In the genomic region with DNA sequence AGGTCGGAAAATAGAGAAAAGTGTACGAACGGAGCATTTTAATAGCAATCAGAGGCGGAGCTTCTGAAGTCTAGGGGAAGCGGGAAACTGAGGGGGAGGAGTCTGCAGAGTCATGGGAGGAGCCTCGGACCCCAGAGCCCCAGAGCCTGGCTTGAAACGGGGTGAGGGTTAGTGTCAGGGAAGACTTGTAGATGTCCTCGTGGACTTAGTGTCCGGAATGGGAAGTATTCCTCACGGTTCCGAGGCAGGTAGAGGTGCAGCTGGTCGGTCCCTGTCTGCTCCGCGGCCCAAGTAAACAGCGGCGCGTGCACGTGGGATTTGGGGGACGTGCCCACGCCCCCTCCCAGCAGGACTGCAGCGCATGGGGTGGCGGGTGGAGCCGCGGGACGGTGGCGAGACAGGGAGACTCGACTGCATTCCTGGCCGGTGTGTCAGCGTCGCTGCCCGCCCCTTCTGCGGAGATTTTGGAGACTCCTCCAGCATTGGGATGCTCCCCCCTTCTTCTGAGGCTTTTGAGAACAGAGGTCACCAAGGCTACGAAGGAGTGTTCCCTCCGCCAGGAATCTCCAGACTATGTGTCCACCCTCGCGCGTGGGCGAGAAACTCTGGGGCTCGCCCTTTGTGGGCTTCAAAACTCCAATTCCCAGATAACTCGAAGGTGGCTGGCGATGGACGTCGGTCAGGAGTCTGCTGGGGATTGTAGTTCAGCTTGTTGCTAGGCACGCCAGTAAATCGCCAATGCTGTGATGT, we compare ENCODE assay signal across 8 mouse cellular contexts. TPM values are rescaled to one million over a fixed set of nuclear protein-coding genes. Genes with fewer than 3 reads are reported as not detected.
A peak's percentile ranks its signal among the peaks of the same experiment; 100 is the strongest.
DNase-seq lines count a peak whose midpoint lies in the region; ATAC-seq and TF ChIP-seq lines count a peak whose summit lies in the region.

No protein-coding gene starts in this region.

- peaks cover 24% of the 10 kb centered on the region for H3K36me3 ChIP-seq in embryonic facial prominence, embryonic 12.5 days
- peaks cover 19% of the 10 kb centered on the region; the same call in 1 of the 2 replicates for H3K36me3 ChIP-seq in intestine, postnatal 0 days (ENCODE audit: control insufficient read depth, insufficient read depth)
- peaks cover 28% of the 10 kb centered on the region for H3K36me3 ChIP-seq in limb, embryonic 12.5 days
- H3K36me3 ChIP-seq in midbrain, embryonic 12.5 days: peaks cover 21% of the 10 kb centered on the region
- no peaks in the 10 kb centered on the region for H3K36me3 ChIP-seq in splenic B cell, adult 2 months (ENCODE audit: control insufficient read depth, insufficient read depth, low read length, poor library complexity, severe bottlenecking)

- H3K27ac ChIP-seq in embryonic facial prominence, embryonic 12.5 days: no peak overlapping the region
- no peak overlapping the region for H3K27ac ChIP-seq in intestine, postnatal 0 days (ENCODE audit: low read depth, low read length)
- H3K27ac ChIP-seq in limb, embryonic 12.5 days: peak overlapping the region; percentile 50; the same call in 1 of the 2 replicates
- H3K27ac ChIP-seq in midbrain, embryonic 12.5 days (replicated peaks): peak overlapping the region; percentile 52; the same call in 1 of the 2 replicates

- WGBS in embryonic facial prominence, embryonic 12.5 days: under 1% methylated on average over 45 of the region's 45 CpGs
- under 1% methylated on average over 45 of the region's 45 CpGs for WGBS in intestine, postnatal 0 days
- under 1% methylated on average over 45 of the region's 45 CpGs for WGBS in limb, embryonic 12.5 days
- WGBS in midbrain, embryonic 12.5 days: under 1% methylated on average over 45 of the region's 45 CpGs

- peak overlapping the region; percentile 89 for H3K4me2 ChIP-seq in embryonic facial prominence, embryonic 12.5 days (replicated peaks)
- peak overlapping the region; percentile 96 for H3K4me2 ChIP-seq in intestine, postnatal 0 days (replicated peaks; ENCODE audit: low read depth)
- H3K4me2 ChIP-seq in limb, embryonic 12.5 days: peak overlapping the region; percentile 98
- peak overlapping the region; percentile 95 for H3K4me2 ChIP-seq in midbrain, embryonic 12.5 days (replicated peaks)

- no peak for TF ChIP-seq CTCF in intestine, postnatal 0 days (IDR thresholded peaks at IDR 0.05; ENCODE audit: low read depth)

- peak overlapping the region; percentile 51 for H3K9ac ChIP-seq in embryonic facial prominence, embryonic 12.5 days
- peak overlapping the region; percentile 34; the same call in 1 of the 2 replicates for H3K9ac ChIP-seq in intestine, postnatal 0 days (ENCODE audit: low read depth, low read length)
- peak overlapping the region; percentile 68 for H3K9ac ChIP-seq in limb, embryonic 12.5 days (replicated peaks)
- peak overlapping the region; percentile 68 for H3K9ac ChIP-seq in midbrain, embryonic 12.5 days (replicated peaks)

- 0 out of 2 replicates have a peak, but pooled peaks have one; percentile 22 for ATAC-seq in embryonic facial prominence, embryonic 12.5 days (ENCODE audit: insufficient number of reproducible peaks, insufficient read depth, low FRiP score, low TSS enrichment)
- ATAC-seq in intestine, postnatal 0 days: peak; percentile 37
- ATAC-seq in limb, embryonic 12.5 days (ENCODE audit: insufficient number of reproducible peaks, insufficient read depth, low FRiP score, low TSS enrichment, low read depth): peak; percentile 65
- ATAC-seq in midbrain, embryonic 12.5 days (ENCODE audit: low FRiP score, low read depth): peak; percentile 71

- peaks cover 28% of the 10 kb centered on the region for H3K4me1 ChIP-seq in embryonic facial prominence, embryonic 12.5 days
- H3K4me1 ChIP-seq in intestine, postnatal 0 days (replicated peaks; ENCODE audit: control insufficient read depth, insufficient read depth, low read length): 0 out of 2 replicates have a peak, but pooled peaks cover 9% of the 10 kb centered on the region
- peaks cover 21% of the 10 kb centered on the region for H3K4me1 ChIP-seq in limb, embryonic 12.5 days (replicated peaks)
- H3K4me1 ChIP-seq in midbrain, embryonic 12.5 days: peaks cover 39% of the 10 kb centered on the region

- peaks cover 15% of the 10 kb centered on the region for H3K27me3 ChIP-seq in embryonic facial prominence, embryonic 12.5 days
- no peaks in the 10 kb centered on the region for H3K27me3 ChIP-seq in intestine, postnatal 0 days (replicated peaks; ENCODE audit: control insufficient read depth, insufficient read depth, low read length)
- peaks cover 16% of the 10 kb centered on the region for H3K27me3 ChIP-seq in limb, embryonic 12.5 days
- peaks cover 20% of the 10 kb centered on the region for H3K27me3 ChIP-seq in midbrain, embryonic 12.5 days
- H3K27me3 ChIP-seq in splenic B cell, adult 2 months (ENCODE audit: control insufficient read depth, insufficient read depth, low read length, poor library complexity, severe bottlenecking): no peaks in the 10 kb centered on the region

- peak; percentile 71 for DNase-seq in 416B (ENCODE audit: low read depth)
- peak; percentile 77 for DNase-seq in adrenal gland, postnatal 25 days
- DNase-seq in heart, adult 11 months: peak; percentile 98
- peak; percentile 23 for DNase-seq in splenic B cell, adult 2 months (ENCODE audit: low read depth, low spot score)

- H3K4me3 ChIP-seq in embryonic facial prominence, embryonic 12.5 days: peak overlapping the region; percentile 68
- peak overlapping the region; percentile 73 for H3K4me3 ChIP-seq in intestine, postnatal 0 days (ENCODE audit: low read depth, low read length)
- peak overlapping the region; percentile 75 for H3K4me3 ChIP-seq in limb, embryonic 12.5 days (replicated peaks)
- peak overlapping the region; percentile 77 for H3K4me3 ChIP-seq in midbrain, embryonic 12.5 days

- H3K9me3 ChIP-seq in embryonic facial prominence, embryonic 12.5 days: no peaks in the 10 kb centered on the region
- H3K9me3 ChIP-seq in intestine, postnatal 0 days (ENCODE audit: control insufficient read depth): no peaks in the 10 kb centered on the region
- H3K9me3 ChIP-seq in limb, embryonic 12.5 days: no peaks in the 10 kb centered on the region
- H3K9me3 ChIP-seq in midbrain, embryonic 12.5 days: no peaks in the 10 kb centered on the region

RNA-seq across cellular contexts. Expression of a gene that starts 0.5 kb away (rescaled TPM):
- total RNA-seq in adrenal gland, postnatal 25 days (2021): 6.7 and 9.3 TPM in 2 replicates
- polyA plus RNA-seq in embryonic facial prominence, embryonic 12.5 days (2016; fragmentation: Nextera tagmentation; extraction: Ambion mirVana): 7.3 and 8.1 TPM in 2 replicates
- 1.4 TPM in 2 replicates for polyA plus RNA-seq in intestine, postnatal 0 days (2015; fragmentation: Nextera tagmentation; extraction: Ambion mirVana)
- polyA plus RNA-seq in limb, embryonic 12.5 days (2016; fragmentation: Nextera tagmentation; extraction: Ambion mirVana): 7.1 and 9.3 TPM in 2 replicates
- 3.6 and 4.1 TPM in 2 replicates for polyA plus RNA-seq in midbrain, embryonic 12.5 days (2016; fragmentation: Nextera tagmentation; extraction: Ambion mirVana)

RNA-seq across cellular contexts. Expression of a gene that starts 0.8 kb away (rescaled TPM):
- 13.4 and 13.5 TPM in 2 replicates for total RNA-seq in adrenal gland, postnatal 25 days (2021)
- polyA plus RNA-seq in embryonic facial prominence, embryonic 12.5 days (2016; fragmentation: Nextera tagmentation; extraction: Ambion mirVana): 27.1 and 28.0 TPM in 2 replicates
- 8.3 and 9.7 TPM in 2 replicates for polyA plus RNA-seq in intestine, postnatal 0 days (2015; fragmentation: Nextera tagmentation; extraction: Ambion mirVana)
- polyA plus RNA-seq in limb, embryonic 12.5 days (2016; fragmentation: Nextera tagmentation; extraction: Ambion mirVana): 28.4 TPM in 2 replicates
- 19.1 and 20.6 TPM in 2 replicates for polyA plus RNA-seq in midbrain, embryonic 12.5 days (2016; fragmentation: Nextera tagmentation; extraction: Ambion mirVana)

RNA-seq across cellular contexts. Expression of a gene that starts 15.5 kb away (rescaled TPM):
- total RNA-seq in adrenal gland, postnatal 25 days (2021): 44.5 and 45.8 TPM in 2 replicates
- polyA plus RNA-seq in embryonic facial prominence, embryonic 12.5 days (2016; fragmentation: Nextera tagmentation; extraction: Ambion mirVana): 92.3 and 94.5 TPM in 2 replicates
- polyA plus RNA-seq in intestine, postnatal 0 days (2015; fragmentation: Nextera tagmentation; extraction: Ambion mirVana): 22.1 and 27.1 TPM in 2 replicates
- 92.3 and 105 TPM in 2 replicates for polyA plus RNA-seq in limb, embryonic 12.5 days (2016; fragmentation: Nextera tagmentation; extraction: Ambion mirVana)
- polyA plus RNA-seq in midbrain, embryonic 12.5 days (2016; fragmentation: Nextera tagmentation; extraction: Ambion mirVana): 103 and 114 TPM in 2 replicates

RNA-seq across cellular contexts. Expression of a gene that starts 21.7 kb away (rescaled TPM):
- 34.8 and 42.9 TPM in 2 replicates for total RNA-seq in adrenal gland, postnatal 25 days (2021)
- 19.9 and 23.2 TPM in 2 replicates for polyA plus RNA-seq in embryonic facial prominence, embryonic 12.5 days (2016; fragmentation: Nextera tagmentation; extraction: Ambion mirVana)
- polyA plus RNA-seq in intestine, postnatal 0 days (2015; fragmentation: Nextera tagmentation; extraction: Ambion mirVana): 6.2 and 8.7 TPM in 2 replicates
- 22.9 and 23.8 TPM in 2 replicates for polyA plus RNA-seq in limb, embryonic 12.5 days (2016; fragmentation: Nextera tagmentation; extraction: Ambion mirVana)
- polyA plus RNA-seq in midbrain, embryonic 12.5 days (2016; fragmentation: Nextera tagmentation; extraction: Ambion mirVana): 27.5 and 30.3 TPM in 2 replicates

RNA-seq across cellular contexts. Expression of a gene that starts 43.8 kb away (rescaled TPM):
- total RNA-seq in adrenal gland, postnatal 25 days (2021): 1.9 and 2.9 TPM in 2 replicates
- 10.6 and 10.7 TPM in 2 replicates for polyA plus RNA-seq in embryonic facial prominence, embryonic 12.5 days (2016; fragmentation: Nextera tagmentation; extraction: Ambion mirVana)
- 1.6 TPM in 2 replicates for polyA plus RNA-seq in intestine, postnatal 0 days (2015; fragmentation: Nextera tagmentation; extraction: Ambion mirVana)
- polyA plus RNA-seq in limb, embryonic 12.5 days (2016; fragmentation: Nextera tagmentation; extraction: Ambion mirVana): 6.7 and 7.8 TPM in 2 replicates
- polyA plus RNA-seq in midbrain, embryonic 12.5 days (2016; fragmentation: Nextera tagmentation; extraction: Ambion mirVana): 1.1 and 2.7 TPM in 2 replicates

Comparison
In these comparisons a context has a peak if more than half of its experiments do, and no peak if none do; other contexts are left out.
1. DNase-seq: peak in every context shown above with its lines; median percentile 98 in heart, adult 11 months; 77 in adrenal gland, postnatal 25 days; 71 in 416B; 23 in splenic B cell, adult 2 months.
2. H3K27ac ChIP-seq: peak in limb, embryonic 12.5 days (single experiment) and midbrain, embryonic 12.5 days (single experiment); none in embryonic facial prominence, embryonic 12.5 days (single experiment) and intestine, postnatal 0 days (single experiment).
3. Peak in every context shown above with its lines, with median percentiles within 50 percentile points of each other: ATAC-seq, H3K4me2 ChIP-seq, H3K4me3 ChIP-seq and H3K9ac ChIP-seq.